8 mouse cellular contexts compared by ENCODE assay signal in genomic region chr13:95951098-95951894, GRCm38 (mm10). TPM values are rescaled to one million over a fixed set of nuclear protein-coding genes. Genes with fewer than 3 reads are reported as not detected.
DNase-seq lines count a peak whose midpoint lies in the region; ATAC-seq and TF ChIP-seq lines count a peak whose summit lies in the region.

No protein-coding gene starts in this region.

- no peaks in the 10 kb centered on the region for H3K36me3 ChIP-seq in hindbrain, embryonic 10.5 days
- H3K36me3 ChIP-seq in hindbrain, embryonic 11.5 days (ENCODE audit: control insufficient read depth, insufficient read depth, low read length): no peaks in the 10 kb centered on the region
- no peaks in the 10 kb centered on the region for H3K36me3 ChIP-seq in kidney, adult 2 months (ENCODE audit: control insufficient read depth, insufficient read depth, low read length)

- H3K4me1 ChIP-seq in hindbrain, embryonic 10.5 days (replicated peaks): peaks cover 17% of the 10 kb centered on the region
- no peaks in the 10 kb centered on the region for H3K4me1 ChIP-seq in hindbrain, embryonic 11.5 days (replicated peaks; ENCODE audit: control insufficient read depth, insufficient read depth, low read length)
- no peaks in the 10 kb centered on the region for H3K4me1 ChIP-seq in kidney, adult 2 months (ENCODE audit: control insufficient read depth, insufficient read depth, low read length)

- ATAC-seq in hindbrain, embryonic 11.5 days (ENCODE audit: low FRiP score): no peak

- 66% methylated on average over 7 of the region's 7 CpGs for WGBS in hindbrain, embryonic 10.5 days
- 67% methylated on average over 7 of the region's 7 CpGs for WGBS in hindbrain, embryonic 11.5 days
- WGBS in kidney, adult 2 months: 58% methylated on average over 7 of the region's 7 CpGs

- no peak for TF ChIP-seq POLR2A in kidney, adult 2 months (IDR thresholded peaks at IDR 0.05; ENCODE audit: low read depth, low read length)

- H3K9ac ChIP-seq in hindbrain, embryonic 11.5 days (ENCODE audit: low read depth, low read length): no peak overlapping the region

- H3K9me3 ChIP-seq in hindbrain, embryonic 10.5 days: no peaks in the 10 kb centered on the region
- H3K9me3 ChIP-seq in hindbrain, embryonic 11.5 days (ENCODE audit: control insufficient read depth, low read length): no peaks in the 10 kb centered on the region

- peak; percentile 65 for TF ChIP-seq CTCF in kidney, adult 2 months (conservative IDR thresholded peaks at IDR 0.05; ENCODE audit: insufficient read depth, insufficient read length, low read depth, low read length)

- H3K4me2 ChIP-seq in hindbrain, embryonic 11.5 days (replicated peaks; ENCODE audit: low read depth, low read length): no peak overlapping the region

- DNase-seq in hindbrain, embryonic 10.5 days (ENCODE audit: low spot score): peak; percentile 28
- no peak for DNase-seq in hindbrain, embryonic 11.5 days (ENCODE audit: low spot score)
- DNase-seq in ES-CJ7 (ENCODE audit: low read depth, low spot score) (peak; percentile 63), MN1 (ENCODE audit: low spot score) (no peak)
- peak; percentile 57 to 62 for DNase-seq in cerebellum, postnatal 14 days
- DNase-seq in kidney, adult 2 months: peak; percentile 55
- DNase-seq in lung, adult 18-20 months: peak; percentile 20 to 35
- peak; percentile 77 for DNase-seq in thymus, postnatal 0 days (ENCODE audit: low spot score)

- H3K4me3 ChIP-seq in hindbrain, embryonic 10.5 days: no peak overlapping the region
- no peak overlapping the region for H3K4me3 ChIP-seq in hindbrain, embryonic 11.5 days (ENCODE audit: low read depth, low read length)
- H3K4me3 ChIP-seq in kidney, adult 2 months (ENCODE audit: insufficient read depth, low read depth, low read length): no peak overlapping the region

- no peaks in the 10 kb centered on the region for H3K27me3 ChIP-seq in hindbrain, embryonic 10.5 days (ENCODE audit: insufficient read depth, poor library complexity, severe bottlenecking)
- no peaks in the 10 kb centered on the region for H3K27me3 ChIP-seq in hindbrain, embryonic 11.5 days (ENCODE audit: control insufficient read depth, insufficient read depth, low read length)
- no peaks in the 10 kb centered on the region for H3K27me3 ChIP-seq in kidney, adult 2 months (replicated peaks; ENCODE audit: control insufficient read depth, insufficient read depth, low read length)

- 0 out of 2 replicates have a peak overlapping the region, but pooled peaks have one; percentile 9 for H3K27ac ChIP-seq in hindbrain, embryonic 10.5 days
- no peak overlapping the region for H3K27ac ChIP-seq in hindbrain, embryonic 11.5 days (ENCODE audit: low read depth, low read length)
- H3K27ac ChIP-seq in kidney, adult 2 months (ENCODE audit: insufficient read depth, low read depth, low read length): no peak overlapping the region

RNA-seq across cellular contexts. Expression of gene Iqgap2, which starts 59.6 kb away (rescaled TPM):
- 10.5 and 12.1 TPM in 2 replicates for polyA plus RNA-seq in hindbrain, embryonic 10.5 days (2016; fragmentation: Nextera tagmentation; extraction: Ambion mirVana)
- 17.7 and 20.7 TPM in 2 replicates for polyA plus RNA-seq in hindbrain, embryonic 11.5 days (2014; fragmentation: Nextera tagmentation; extraction: Ambion mirVana)
- 10.5 and 12.5 TPM in 2 replicates for polyA plus RNA-seq in kidney, adult 2 months (2012; rRNA removed)
- polyA plus RNA-seq in thymus, postnatal 0 days (2015; fragmentation: Nextera tagmentation; extraction: Ambion mirVana): 10.1 and 12.7 TPM in 2 replicates

Comparison
In these comparisons a context has a peak if more than half of its experiments do, and no peak if none do; other contexts are left out.
1. DNase-seq: peak in hindbrain, embryonic 10.5 days (single experiment), ES-CJ7 (single experiment), cerebellum, postnatal 14 days (2 of 2), kidney, adult 2 months (single experiment), lung, adult 18-20 months (2 of 2) and thymus, postnatal 0 days (single experiment); none in hindbrain, embryonic 11.5 days (single experiment) and MN1 (single experiment).